Mouse (Mus musculus) heart, embryonic 15.5 days (tissue): ENCODE results near the gene Gse1. TPM values are rescaled to one million over a fixed set of nuclear protein-coding genes. Genes with fewer than 3 reads are reported as not detected.

ENCODE experiments used
- ATAC-seq: fragments of 200-750 bp; cut with Nextera tagmentation; replicated peaks from 2 replicates; pipeline ENCODE4 v1.8.0; 2017; ENCODE audit warnings: low read depth, moderate TSS enrichment; ENCODE audit not compliant: insufficient number of reproducible peaks, insufficient read depth, low FRiP score
- H3K27ac ChIP-seq: fragments of 300-500 bp; sonication (generic); 2 replicates; pipeline ENCODE4 v1.5.1; 2015; ENCODE audit warnings: mild to moderate bottlenecking, inconsistent platforms
- H3K27me3 ChIP-seq: fragments of 300-500 bp; sonication (generic); 2 replicates; pipeline ENCODE4 v1.6.1; 2015; ENCODE audit warnings: inconsistent platforms
- H3K36me3 ChIP-seq: fragments of 300-500 bp; sonication (generic); 2 replicates; pipeline ENCODE4 v1.6.1; 2015; ENCODE audit warnings: mild to moderate bottlenecking, inconsistent platforms
- H3K4me1 ChIP-seq: fragments of 300-500 bp; sonication (generic); replicated peaks from 2 replicates; pipeline ENCODE4 v1.6.1; 2015; ENCODE audit warnings: inconsistent platforms
- H3K4me2 ChIP-seq: fragments of 300-500 bp; sonication (generic); 2 replicates; pipeline ENCODE4 v1.6.1; 2015; ENCODE audit warnings: inconsistent platforms, mild to moderate bottlenecking, moderate library complexity
- H3K4me3 ChIP-seq: fragments of 300-500 bp; sonication (generic); 2 replicates; pipeline ENCODE4 v1.5.1; 2015; ENCODE audit warnings: mild to moderate bottlenecking, inconsistent platforms
- H3K9ac ChIP-seq: fragments of 300-500 bp; sonication (generic); 2 replicates; pipeline ENCODE4 v1.6.1; 2015; ENCODE audit warnings: mild to moderate bottlenecking, inconsistent platforms
- H3K9me3 ChIP-seq: fragments of 300-500 bp; sonication (generic); replicated peaks from 2 replicates; pipeline ENCODE4 v1.6.1; 2016; ENCODE audit warnings: inconsistent platforms
- WGBS: fragments of 180-500 bp; shearing (Covaris S2); methylation state at CpG from one replicate; pipeline ENCODE4 v1.1.7; 2015; ENCODE audit warnings: mixed read lengths; 5-methylcytosine and 5-hydroxymethylcytosine counted together
- polyA plus RNA-seq: library from polyadenylated mRNA; unstranded; fragments of >200 nt; fragmentation: Nextera tagmentation; extraction: Ambion mirVana; gene quantifications from 2 replicates; pipeline ENCODE4 v1.2.1, GENCODE M21; 2015

Gene Gse1
- polyA plus RNA-seq, 1 experiment from 2014 or later = 8.9 TPM

DNA sequence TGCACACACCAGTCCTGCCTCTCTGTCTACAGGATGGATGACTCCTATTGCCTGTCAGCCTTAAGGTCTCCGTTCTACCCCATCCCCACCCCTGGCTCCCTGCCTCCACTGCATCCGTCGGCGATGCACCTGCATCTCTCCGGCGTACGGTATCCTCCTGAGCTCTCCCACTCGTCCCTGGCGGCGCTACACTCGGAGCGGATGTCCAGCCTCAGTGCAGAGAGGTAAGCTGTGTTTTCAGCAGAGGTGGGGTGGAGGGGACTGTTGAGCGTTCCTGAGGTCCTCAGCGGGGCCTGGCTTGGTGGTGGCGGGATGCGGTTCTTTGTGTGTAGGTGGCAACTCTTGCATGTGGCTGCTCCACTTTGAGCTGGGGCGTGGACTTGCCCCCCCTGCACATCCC is 339.5 kb downstream of the Gse1 start:
- WGBS = 96% methylated on average over 17 of the region's 17 CpGs
- peaks cover 49% of the 10 kb centered on the region for H3K4me1 ChIP-seq
- no peaks in the 10 kb centered on the region for H3K27me3 ChIP-seq
- no peaks in the 10 kb centered on the region for H3K9me3 ChIP-seq
- H3K36me3 ChIP-seq = peaks cover 62% of the 10 kb centered on the region
- no peak overlapping the region for H3K9ac ChIP-seq
- H3K4me2 ChIP-seq = no peak overlapping the region
- ATAC-seq = no peak
- no peak overlapping the region for H3K4me3 ChIP-seq
- no peak overlapping the region for H3K27ac ChIP-seq

GRCm38 (mm10) chr8:120568164-120568798 is 340.0 kb downstream of the Gse1 start:
- H3K9me3 ChIP-seq = no peaks in the 10 kb centered on the region
- 96% methylated on average over 37 of the region's 37 CpGs for WGBS

GRCm38 (mm10) chr8:120569123-120569522 is 340.9 kb downstream of the Gse1 start:
- H3K9ac ChIP-seq = no peak overlapping the region
- H3K4me2 ChIP-seq = no peak overlapping the region
- no peaks in the 10 kb centered on the region for H3K27me3 ChIP-seq
- WGBS = 93% methylated on average over 17 of the region's 17 CpGs
- peaks cover 35% of the 10 kb centered on the region for H3K4me1 ChIP-seq
- peaks cover 76% of the 10 kb centered on the region for H3K36me3 ChIP-seq
- H3K4me3 ChIP-seq = no peak overlapping the region
- no peaks in the 10 kb centered on the region for H3K9me3 ChIP-seq
- H3K27ac ChIP-seq = no peak overlapping the region
- no peak for ATAC-seq

More at GRCm38 (mm10) chr8:120568164-120568798, 340.0 kb downstream of the Gse1 start:
- Histone ChIP-seq H3K36me3 (peaks cover 68% of the 10 kb centered on the region), H3K4me1 (peaks cover 44% of the 10 kb centered on the region), H3K27ac (no peak overlapping the region), H3K4me2 (no peak overlapping the region), H3K27me3 (no peaks in the 10 kb centered on the region), H3K4me3 (no peak overlapping the region), H3K9ac (no peak overlapping the region)
- no peak for ATAC-seq

GRCm38 (mm10) chr8:120569939-120570715 is 341.9 kb downstream of the Gse1 start:
- 51% methylated on average over 13 of the region's 13 CpGs for WGBS
- no peaks in the 10 kb centered on the region for H3K9me3 ChIP-seq
- H3K27ac ChIP-seq = no peak overlapping the region; the same call in none of the 2 replicates
- no peaks in the 10 kb centered on the region for H3K27me3 ChIP-seq
- H3K4me2 ChIP-seq = no peak overlapping the region
- ATAC-seq = no peak
- H3K4me3 ChIP-seq = no peak overlapping the region
- peaks cover 34% of the 10 kb centered on the region for H3K4me1 ChIP-seq
- H3K36me3 ChIP-seq = peaks cover 86% of the 10 kb centered on the region
- no peak overlapping the region for H3K9ac ChIP-seq

DNA sequence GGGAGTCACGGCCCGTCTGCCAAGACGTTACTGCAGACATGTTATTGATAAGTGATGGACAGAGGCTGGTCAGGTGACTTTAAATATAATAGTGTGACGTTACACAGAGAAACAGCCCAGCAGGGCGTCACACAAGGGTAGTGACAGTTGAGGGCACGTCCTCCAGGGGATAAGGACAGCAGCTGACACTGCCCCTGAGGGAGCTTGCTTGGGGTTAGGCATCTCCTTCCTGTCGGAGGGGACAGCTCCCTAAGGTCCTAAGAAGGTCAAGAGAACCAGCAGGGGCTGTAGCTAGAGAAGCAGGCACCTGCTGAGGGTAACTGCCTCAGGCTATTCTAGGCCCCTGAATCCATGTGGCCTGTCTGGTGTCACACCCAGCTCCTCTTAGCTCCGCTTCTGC is 343.3 kb downstream of the Gse1 start:
- H3K36me3 ChIP-seq = peaks cover 94% of the 10 kb centered on the region
- no peak overlapping the region for H3K9ac ChIP-seq
- no peaks in the 10 kb centered on the region for H3K9me3 ChIP-seq
- H3K4me1 ChIP-seq = peaks cover 32% of the 10 kb centered on the region
- no peak for ATAC-seq
- no peaks in the 10 kb centered on the region for H3K27me3 ChIP-seq
- no peak overlapping the region for H3K27ac ChIP-seq
- 80% methylated on average over 8 of the region's 8 CpGs for WGBS
- no peak overlapping the region for H3K4me2 ChIP-seq
- no peak overlapping the region for H3K4me3 ChIP-seq

DNA sequence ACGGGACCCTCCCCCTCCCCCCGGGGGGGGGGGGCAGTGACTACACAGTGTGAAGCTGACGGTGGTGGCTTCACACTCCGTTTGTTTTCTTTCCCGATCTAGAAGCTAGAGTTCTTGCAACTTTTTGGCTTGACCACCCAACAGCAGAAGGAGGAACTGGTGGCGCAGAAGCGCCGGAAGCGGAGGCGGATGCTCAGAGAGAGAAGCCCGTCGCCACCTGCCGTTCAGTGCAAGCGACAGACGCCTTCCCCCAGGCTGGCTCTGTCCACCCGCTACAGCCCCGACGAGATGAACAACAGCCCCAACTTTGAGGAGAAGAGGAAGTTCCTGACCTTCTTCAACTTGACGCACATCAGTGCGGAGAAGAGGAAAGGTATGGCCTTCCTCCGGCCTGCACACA is 344.3 kb downstream of the Gse1 start:
- Histone ChIP-seq H3K9me3 (no peaks in the 10 kb centered on the region), H3K9ac (no peak overlapping the region), H3K27me3 (no peaks in the 10 kb centered on the region), H3K27ac (no peak overlapping the region), H3K36me3 (peaks cover 94% of the 10 kb centered on the region), H3K4me2 (no peak overlapping the region), H3K4me1 (peaks cover 29% of the 10 kb centered on the region), H3K4me3 (no peak overlapping the region)
- WGBS = 72% methylated on average over 21 of the region's 21 CpGs
- no peak for ATAC-seq

DNA sequence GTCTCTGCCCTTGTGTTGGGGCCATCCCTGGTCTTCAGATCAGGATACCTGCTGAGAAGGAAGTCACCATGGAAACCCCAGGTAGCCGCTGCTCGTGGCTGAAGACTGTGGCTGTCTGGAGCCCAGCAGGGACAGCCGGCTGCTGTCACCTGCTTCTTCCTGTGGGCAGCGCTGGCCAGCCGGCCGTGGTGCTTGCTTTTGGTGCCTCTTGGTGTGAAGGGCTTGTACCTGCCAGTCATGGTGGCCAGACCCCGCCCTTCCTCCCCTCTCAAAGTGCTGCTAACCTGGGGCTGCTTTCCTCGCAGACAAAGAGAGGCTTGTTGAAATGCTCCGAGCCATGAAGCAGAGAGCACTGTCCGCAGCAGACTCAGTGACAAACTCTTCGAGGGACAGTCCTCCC is 345.6 kb downstream of the Gse1 start:
- no peak for ATAC-seq
- Histone ChIP-seq H3K4me2 (no peak overlapping the region), H3K27ac (no peak overlapping the region), H3K9me3 (no peaks in the 10 kb centered on the region), H3K4me1 (peaks cover 29% of the 10 kb centered on the region), H3K27me3 (no peaks in the 10 kb centered on the region), H3K4me3 (no peak overlapping the region), H3K36me3 (peaks cover 94% of the 10 kb centered on the region), H3K9ac (no peak overlapping the region)
- 76% methylated on average over 11 of the region's 11 CpGs for WGBS

GRCm38 (mm10) chr8:120574941-120575340 is 346.7 kb downstream of the Gse1 start:
- Histone ChIP-seq H3K27ac (no peak overlapping the region), H3K4me2 (no peak overlapping the region), H3K27me3 (no peaks in the 10 kb centered on the region), H3K9ac (no peak overlapping the region), H3K9me3 (no peaks in the 10 kb centered on the region), H3K36me3 (peaks cover 93% of the 10 kb centered on the region), H3K4me3 (no peak overlapping the region), H3K4me1 (peaks cover 26% of the 10 kb centered on the region)
- ATAC-seq = no peak
- 60% methylated on average over 19 of the region's 19 CpGs for WGBS

DNA sequence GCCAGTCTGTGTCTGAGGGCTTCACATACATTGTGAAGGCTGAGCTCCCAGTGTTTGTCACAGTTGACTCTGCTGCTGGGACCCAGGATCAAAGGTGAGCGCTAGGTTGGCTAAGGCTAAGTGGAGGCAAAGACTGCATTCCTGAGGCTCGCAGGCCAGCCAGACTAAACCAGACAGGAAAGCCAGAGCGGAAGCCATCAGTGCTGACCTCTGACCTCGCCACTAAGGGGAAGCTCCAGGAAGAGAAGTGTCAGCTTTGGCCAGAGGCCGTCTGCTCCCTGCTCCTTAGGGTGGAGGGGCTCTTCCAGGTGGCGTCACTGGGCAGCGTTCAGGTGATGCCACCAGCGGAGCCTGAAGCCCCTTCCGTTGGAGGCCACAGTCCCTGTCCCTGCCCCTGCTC is 347.5 kb downstream of the Gse1 start:
- Histone ChIP-seq H3K36me3 (peaks cover 98% of the 10 kb centered on the region), H3K27me3 (no peaks in the 10 kb centered on the region), H3K4me3 (no peak overlapping the region), H3K4me2 (no peak overlapping the region), H3K9me3 (no peaks in the 10 kb centered on the region), H3K4me1 (peaks cover 19% of the 10 kb centered on the region), H3K27ac (no peak overlapping the region), H3K9ac (no peak overlapping the region)
- ATAC-seq = no peak
- WGBS = 66% methylated on average over 9 of the region's 9 CpGs

GRCm38 (mm10) chr8:120577821-120578220 is 349.6 kb downstream of the Gse1 start:
- Histone ChIP-seq H3K9me3 (no peaks in the 10 kb centered on the region), H3K27me3 (no peaks in the 10 kb centered on the region), H3K36me3 (peaks cover 89% of the 10 kb centered on the region), H3K4me2 (no peak overlapping the region), H3K27ac (no peak overlapping the region), H3K4me3 (no peak overlapping the region), H3K4me1 (peaks cover 16% of the 10 kb centered on the region), H3K9ac (no peak overlapping the region)
- WGBS = 92% methylated on average over 17 of the region's 17 CpGs
- no peak for ATAC-seq

GRCm38 (mm10) chr8:120580336-120581000 is 352.2 kb downstream of the Gse1 start:
- H3K4me3 ChIP-seq = no peak overlapping the region
- peaks cover 69% of the 10 kb centered on the region for H3K36me3 ChIP-seq
- no peak overlapping the region for H3K9ac ChIP-seq
- no peaks in the 10 kb centered on the region for H3K9me3 ChIP-seq
- no peaks in the 10 kb centered on the region for H3K27me3 ChIP-seq
- peaks cover 7% of the 10 kb centered on the region; the same call in 1 of the 2 replicates for H3K4me1 ChIP-seq
- ATAC-seq = no peak
- 81% methylated on average over 8 of the region's 8 CpGs for WGBS
- H3K27ac ChIP-seq = no peak overlapping the region
- no peak overlapping the region for H3K4me2 ChIP-seq
